Mouse (Mus musculus) liver, embryonic 14.5 days (tissue): Measurements from ENCODE around the gene Ubr2.

Experiments
- CTCF ChIP-seq: IDR thresholded peaks from 2 replicates; pipeline ENCODE4 v1.5.1; 2016; ENCODE audit warnings: antibody characterized with exemption, low read depth, control low read depth
- EP300 ChIP-seq: IDR thresholded peaks from 2 replicates; pipeline ENCODE4 v1.6.1; 2016; ENCODE audit warnings: antibody characterized with exemption, low read depth

DNA sequence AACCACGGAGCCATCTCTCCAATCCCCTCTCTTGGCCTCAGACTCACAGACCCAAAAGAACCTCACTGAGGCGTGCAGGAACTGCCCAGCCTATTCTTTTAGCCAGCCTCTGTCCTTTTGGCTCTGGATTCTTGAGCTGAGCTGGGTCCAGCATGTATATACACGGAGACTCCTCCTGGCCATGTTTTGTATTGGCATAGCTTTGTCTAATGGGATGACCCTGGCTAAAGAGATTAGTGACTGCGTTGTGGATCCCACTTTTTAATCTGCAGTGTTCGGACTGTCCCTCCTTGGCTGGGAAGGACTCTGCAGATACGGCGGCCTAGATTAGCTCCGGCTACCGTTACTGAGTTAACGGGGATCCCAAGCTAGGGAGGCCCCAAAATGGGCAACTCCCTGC, 100.2 kb downstream of the Ubr2 start, which contains the start of gene Prph2:
- TF ChIP-seq CTCF (no peak), EP300 (no peak)
